Mouse (Mus musculus) forebrain, postnatal 0 days (tissue): ENCODE measurements around the gene Tcl1b1. TPM values are rescaled to one million over a fixed set of nuclear protein-coding genes. Genes with fewer than 3 reads are reported as not detected.
"Not testable (repeated sequence)": the region's sequence is repeated elsewhere in the genome, so short reads cannot be mapped to it uniquely, and the experiment has no call there.

Experiments
- ATAC-seq: fragments of 200-750 bp; cut with Nextera tagmentation; 2 replicates; pipeline ENCODE4 v1.8.0; 2017; ENCODE audit warnings: mild to moderate bottlenecking, moderate library complexity
- DNase-seq: peaks from one replicate; pipeline ENCODE4 v3.0.0-alpha.2; 2015
- H3K27ac ChIP-seq: fragments of 300-500 bp; sonication (generic); 2 replicates; pipeline ENCODE4 v1.5.1; 2014; ENCODE audit warnings: low read depth, mild to moderate bottlenecking, antibody characterized with exemption, low read length, moderate library complexity, mixed read lengths
- H3K27me3 ChIP-seq: fragments of 300-500 bp; sonication (generic); 2 replicates; pipeline ENCODE4 v1.6.1; 2014; ENCODE audit warnings: mild to moderate bottlenecking, low read length, mixed read lengths; ENCODE audit not compliant: insufficient read depth
- H3K36me3 ChIP-seq: fragments of 300-500 bp; sonication (generic); 2 replicates; pipeline ENCODE4 v1.6.1; 2014; ENCODE audit warnings: mild to moderate bottlenecking, moderate library complexity; ENCODE audit not compliant: insufficient read depth
- H3K4me1 ChIP-seq: fragments of 300-500 bp; sonication (generic); 2 replicates; pipeline ENCODE4 v1.6.1; 2014; ENCODE audit warnings: antibody characterized with exemption; ENCODE audit not compliant: insufficient read depth
- H3K4me2 ChIP-seq: fragments of 300-500 bp; sonication (generic); 2 replicates; pipeline ENCODE4 v1.6.1; 2014; ENCODE audit warnings: low read depth, mild to moderate bottlenecking, moderate library complexity
- H3K4me3 ChIP-seq: fragments of 300-500 bp; sonication (generic); 2 replicates; pipeline ENCODE4 v1.5.1; 2014; ENCODE audit warnings: low read depth, low read length, mixed read lengths
- H3K9ac ChIP-seq: fragments of 300-500 bp; sonication (generic); 2 replicates; pipeline ENCODE4 v1.6.1; 2014; ENCODE audit warnings: mild to moderate bottlenecking
- H3K9me3 ChIP-seq: fragments of 300-500 bp; sonication (generic); 2 replicates; pipeline ENCODE4 v1.6.1; 2016; ENCODE audit warnings: low read length
- CTCF ChIP-seq: sonication (generic); IDR thresholded peaks from 2 replicates; pipeline ENCODE4 v1.5.1; 2016; ENCODE audit warnings: antibody characterized with exemption, control low read depth, low read depth
- WGBS: fragments of 180-500 bp; shearing (Covaris S2); extraction: QIAGEN DNeasy Blood & Tissue Kit; methylation state at CpG from one replicate; pipeline ENCODE4 v1.1.7; 2014; 5-methylcytosine and 5-hydroxymethylcytosine counted together
- polyA plus RNA-seq: library from polyadenylated mRNA; unstranded; fragments of >200 nt; fragmentation: Nextera tagmentation; extraction: Ambion mirVana; gene quantifications from 2 replicates; pipeline ENCODE4 v1.2.1, GENCODE M21; 2015
- total RNA-seq: library from RNA; depleted of rRNA; stranded (reverse); fragments of >200 nt; gene quantifications from 2 replicates; pipeline ENCODE4 v1.2.3, GENCODE M21; 2014

Gene Tcl1b1
- total and polyA plus RNA-seq, 2 experiments from 2014 or later, result not detected

DNA sequence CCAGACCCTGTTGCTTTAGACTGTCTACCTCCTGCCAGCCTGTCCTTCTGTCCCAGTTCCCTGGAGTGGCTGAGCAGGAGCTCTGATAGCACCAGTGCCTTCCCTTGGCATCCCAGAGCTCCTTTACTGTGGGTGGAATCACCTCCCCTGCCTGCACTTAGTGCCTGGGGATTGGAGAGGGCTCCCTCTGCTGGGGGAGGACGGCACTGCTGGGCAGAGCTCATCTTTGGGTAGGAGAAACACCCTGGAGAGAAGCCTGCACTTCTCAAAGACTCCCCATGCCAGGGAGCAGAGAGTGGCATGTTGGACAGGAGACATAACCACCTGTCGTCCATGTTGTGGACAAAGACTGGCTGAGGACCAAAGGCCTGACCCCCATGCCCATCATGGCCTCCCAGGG lies 14.8 kb downstream of the Tcl1b1 start:
- not testable (repeated sequence) for H3K27ac ChIP-seq, DNase-seq, H3K9ac ChIP-seq, H3K36me3 ChIP-seq, H3K27me3 ChIP-seq, H3K4me1 ChIP-seq, H3K4me3 ChIP-seq, H3K4me2 ChIP-seq, H3K9me3 ChIP-seq, ATAC-seq
- peak; percentile 19 for TF ChIP-seq CTCF
- 39% methylated on average over 2 of the region's 2 CpGs for WGBS

DNA sequence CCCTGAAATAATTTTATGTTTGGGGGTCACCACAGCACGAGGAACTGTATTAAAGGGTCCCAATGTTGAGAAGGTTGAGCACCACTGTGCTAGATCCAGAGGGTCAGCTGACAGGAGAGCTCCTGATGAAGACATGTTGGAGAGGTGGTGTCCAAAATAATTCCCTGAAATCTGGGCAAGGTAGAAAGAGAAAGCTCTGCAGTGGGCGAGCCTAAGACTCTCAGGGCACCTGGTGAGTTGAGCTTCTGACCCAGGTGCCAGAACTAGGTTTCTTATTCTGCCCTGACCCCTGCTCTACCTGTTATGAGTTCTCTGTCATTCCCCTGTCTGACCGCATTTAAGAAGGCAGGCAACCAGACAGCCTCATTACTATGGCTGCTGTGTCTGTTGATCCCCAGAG lies 16.6 kb downstream of the Tcl1b1 start, which contains the start of gene Tcl1b5:
TSS of gene Tcl1b5 (plus strand) at position 301 of the 400 bp plus-strand sequence.
- not testable (repeated sequence) for H3K4me2 ChIP-seq, DNase-seq, H3K4me3 ChIP-seq, H3K27me3 ChIP-seq, H3K9ac ChIP-seq, H3K36me3 ChIP-seq, ATAC-seq, H3K27ac ChIP-seq, H3K9me3 ChIP-seq, H3K4me1 ChIP-seq
- WGBS, result 78% methylated on average over 3 of the region's 3 CpGs

DNA sequence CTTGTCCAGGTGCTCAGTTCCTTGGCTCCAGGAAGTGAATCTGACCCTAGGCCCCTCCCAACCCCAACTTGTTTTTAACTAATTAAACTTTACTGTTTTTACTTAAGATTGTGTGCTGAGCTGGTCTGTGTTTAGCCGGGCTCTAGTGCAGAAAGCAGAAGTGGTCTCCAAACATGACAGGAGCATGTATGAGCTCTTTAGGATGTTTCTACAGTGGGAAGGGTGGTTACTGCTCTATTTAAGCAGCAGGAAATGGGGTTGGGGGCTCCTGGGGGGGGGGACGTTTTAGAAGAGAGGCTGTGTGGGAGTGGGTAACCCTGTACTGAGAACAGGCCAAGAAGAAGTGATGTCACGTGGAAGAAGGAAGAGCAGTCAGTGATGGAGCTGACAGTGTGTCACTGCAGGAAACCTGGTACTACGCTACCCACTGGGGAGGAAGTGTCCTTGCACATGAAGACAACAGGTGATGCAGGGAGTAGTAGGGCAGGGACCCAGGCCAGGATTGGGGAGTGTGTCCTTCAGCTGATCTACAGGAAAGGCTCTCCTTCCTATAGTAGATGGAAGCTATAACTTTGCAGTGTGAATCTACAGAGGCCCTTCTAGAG lies 21.7 kb downstream of the Tcl1b1 start:
- H3K9me3 ChIP-seq, H3K4me2 ChIP-seq, H3K4me3 ChIP-seq, H3K9ac ChIP-seq, H3K4me1 ChIP-seq, ATAC-seq, H3K27ac ChIP-seq, H3K27me3 ChIP-seq, DNase-seq, H3K36me3 ChIP-seq: not testable (repeated sequence)
- 79% methylated on average over 4 of the region's 4 CpGs for WGBS

DNA sequence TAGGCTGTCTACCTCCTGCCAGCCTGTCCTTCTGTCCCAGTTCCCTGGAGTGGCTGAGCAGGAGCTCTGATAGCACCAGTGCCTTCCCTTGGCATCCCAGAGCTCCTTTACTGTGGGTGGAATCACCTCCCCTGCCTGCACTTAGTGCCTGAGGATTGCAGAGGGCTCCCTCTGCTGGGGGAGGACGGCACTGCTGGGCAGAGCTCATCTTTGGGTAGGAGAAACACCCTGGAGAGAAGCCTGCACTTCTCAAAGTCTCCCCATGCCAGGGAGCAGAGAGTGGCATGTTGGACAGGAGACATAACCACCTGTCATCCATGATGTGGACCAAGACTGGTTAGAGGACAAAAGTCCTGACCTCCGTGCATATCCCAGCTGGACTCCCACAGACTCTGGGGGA lies 29.5 kb downstream of the Tcl1b1 start:
- WGBS, result 46% methylated on average over 2 of the region's 2 CpGs
- not testable (repeated sequence) for H3K4me2 ChIP-seq

DNA sequence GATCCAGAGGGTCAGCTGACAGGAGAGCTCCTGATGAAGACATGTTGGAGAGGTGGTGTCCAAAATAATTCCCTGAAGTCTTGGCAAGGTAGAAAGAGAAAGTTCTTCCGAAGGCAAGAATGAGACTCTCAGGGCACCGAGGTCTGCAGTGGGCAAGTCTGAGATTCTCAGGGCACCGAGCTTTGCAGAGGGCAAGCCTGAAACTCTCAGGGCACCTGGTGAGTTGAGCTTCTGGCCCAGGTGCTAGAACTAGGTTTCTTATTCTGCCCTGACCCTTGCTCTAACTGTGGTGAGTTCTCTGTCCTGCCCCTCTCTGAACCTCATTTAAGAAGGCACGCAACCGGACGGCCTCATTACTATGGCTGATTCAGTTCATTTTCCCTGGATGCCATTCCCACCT lies 31.3 kb downstream of the Tcl1b1 start, which contains the start of gene Tcl1b3:
TSS of gene Tcl1b3 (plus strand) at position 301 of the 400 bp plus-strand sequence.
- H3K9me3 ChIP-seq, H3K27ac ChIP-seq, ATAC-seq, H3K27me3 ChIP-seq, H3K4me3 ChIP-seq, H3K36me3 ChIP-seq, DNase-seq, H3K9ac ChIP-seq, H3K4me1 ChIP-seq, H3K4me2 ChIP-seq: not testable (repeated sequence)
- 99% methylated on average over 6 of the region's 6 CpGs for WGBS

More for the DNA sequence above, 29.5 kb downstream of the Tcl1b1 start:
- not testable (repeated sequence) for H3K9ac ChIP-seq, H3K9me3 ChIP-seq, H3K36me3 ChIP-seq, H3K4me1 ChIP-seq, H3K4me3 ChIP-seq, H3K27me3 ChIP-seq, DNase-seq, ATAC-seq, H3K27ac ChIP-seq
- TF ChIP-seq CTCF, result peak; percentile 30; the same call in 1 of the 2 replicates

DNA sequence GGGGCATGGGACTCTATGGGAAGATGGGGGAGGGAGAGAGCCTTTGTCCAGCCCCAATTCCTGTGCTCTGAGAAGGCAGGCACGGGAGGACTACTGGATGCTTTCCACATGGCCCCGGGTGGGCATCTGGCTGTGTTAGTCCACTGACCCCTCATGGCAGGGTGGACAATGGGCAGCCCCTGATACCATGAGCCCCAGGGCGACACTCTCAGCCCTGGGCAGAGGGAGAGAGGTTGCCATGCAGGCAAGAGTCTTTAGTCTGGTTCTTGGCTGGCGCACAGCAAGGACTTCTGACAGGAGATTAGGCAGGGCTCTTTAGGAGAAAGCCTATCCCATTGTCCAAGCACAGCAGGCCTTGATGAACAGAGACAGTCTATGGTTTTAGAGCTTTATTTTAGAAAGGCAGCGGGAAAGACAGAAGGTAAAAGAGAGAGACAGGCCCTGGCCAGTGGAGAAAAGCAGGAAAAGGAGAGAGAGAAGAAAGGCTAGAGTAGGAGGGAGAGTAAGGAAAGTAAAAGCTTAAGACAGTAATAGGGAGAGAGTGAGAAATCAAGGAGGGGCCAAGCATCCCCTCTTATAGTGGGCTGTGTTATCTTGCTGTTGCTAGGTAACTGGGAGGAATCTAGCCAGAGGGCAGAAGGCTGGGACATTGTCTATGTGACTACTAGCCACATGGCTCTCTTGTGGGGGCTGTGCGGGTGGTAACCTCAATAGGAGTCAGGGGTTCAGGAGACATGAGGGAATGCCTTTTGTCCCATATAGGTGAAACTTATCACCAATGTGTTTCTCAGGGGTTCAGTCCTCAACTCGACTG lies 40.4 kb downstream of the Tcl1b1 start:
- DNase-seq, H3K36me3 ChIP-seq, H3K9ac ChIP-seq, H3K4me2 ChIP-seq, ATAC-seq, H3K4me3 ChIP-seq, H3K27ac ChIP-seq, H3K27me3 ChIP-seq, H3K9me3 ChIP-seq, H3K4me1 ChIP-seq: not testable (repeated sequence)
- WGBS, result 17% methylated on average over 7 of the region's 7 CpGs

GRCm38 (mm10) chr12:105201657-105202056 lies 42.2 kb downstream of the Tcl1b1 start, which contains the start of gene Tcl1b4:
Tcl1b4 (plus strand) TSS chr12:105201957.
- not testable (repeated sequence) for H3K9ac ChIP-seq, H3K4me2 ChIP-seq, H3K4me3 ChIP-seq, H3K4me1 ChIP-seq, ATAC-seq, H3K27me3 ChIP-seq, H3K36me3 ChIP-seq, H3K9me3 ChIP-seq, DNase-seq, H3K27ac ChIP-seq
- 96% methylated on average over 1 of the region's 1 CpGs for WGBS
